Mouse (Mus musculus) lung, embryonic 15.5 days (tissue): ENCODE results near the gene Pcsk2. TPM values are rescaled to one million over a fixed set of nuclear protein-coding genes. Genes with fewer than 3 reads are reported as not detected.

Experiments
- ATAC-seq: fragments of 200-750 bp; cut with Nextera tagmentation; 2 replicates; pipeline ENCODE4 v1.8.0; 2017; ENCODE audit warnings: moderate number of reproducible peaks, borderline replicate concordance; ENCODE audit not compliant: low FRiP score, low TSS enrichment; ENCODE audit errors: extremely low read depth
- H3K27ac ChIP-seq: fragments of 300-500 bp; sonication (generic); 2 replicates; pipeline ENCODE4 v1.5.1; 2015; ENCODE audit warnings: moderate library complexity, mild to moderate bottlenecking, inconsistent platforms
- H3K27me3 ChIP-seq: fragments of 300-500 bp; sonication (generic); 2 replicates; pipeline ENCODE4 v1.6.1; 2015; ENCODE audit warnings: inconsistent platforms
- H3K36me3 ChIP-seq: fragments of 300-500 bp; sonication (generic); 2 replicates; pipeline ENCODE4 v1.6.1; 2015; ENCODE audit warnings: inconsistent platforms
- H3K4me1 ChIP-seq: fragments of 300-500 bp; sonication (generic); 2 replicates; pipeline ENCODE4 v1.6.1; 2015; ENCODE audit warnings: inconsistent platforms
- H3K4me2 ChIP-seq: fragments of 300-500 bp; sonication (generic); 2 replicates; pipeline ENCODE4 v1.6.1; 2015; ENCODE audit warnings: inconsistent platforms, mild to moderate bottlenecking, moderate library complexity
- H3K4me3 ChIP-seq: fragments of 300-500 bp; sonication (generic); 2 replicates; pipeline ENCODE4 v1.5.1; 2015; ENCODE audit warnings: mild to moderate bottlenecking, inconsistent platforms
- H3K9ac ChIP-seq: fragments of 300-500 bp; sonication (generic); 2 replicates; pipeline ENCODE4 v1.6.1; 2015; ENCODE audit warnings: inconsistent platforms
- H3K9me3 ChIP-seq: fragments of 300-500 bp; sonication (generic); 2 replicates; pipeline ENCODE4 v1.6.1; 2016; ENCODE audit warnings: inconsistent platforms
- WGBS: fragments of 180-500 bp; shearing (Covaris S2); methylation state at CpG from one replicate; pipeline ENCODE4 v1.1.7; 2015; 5-methylcytosine and 5-hydroxymethylcytosine counted together
- polyA plus RNA-seq: library from polyadenylated mRNA; unstranded; fragments of >200 nt; fragmentation: Nextera tagmentation; extraction: Ambion mirVana; gene quantifications from 2 replicates; pipeline ENCODE4 v1.2.1, GENCODE M21; 2015

Pcsk2 gene
- polyA plus RNA-seq, 1 experiment from 2014 or later, result 0.07 TPM

DNA sequence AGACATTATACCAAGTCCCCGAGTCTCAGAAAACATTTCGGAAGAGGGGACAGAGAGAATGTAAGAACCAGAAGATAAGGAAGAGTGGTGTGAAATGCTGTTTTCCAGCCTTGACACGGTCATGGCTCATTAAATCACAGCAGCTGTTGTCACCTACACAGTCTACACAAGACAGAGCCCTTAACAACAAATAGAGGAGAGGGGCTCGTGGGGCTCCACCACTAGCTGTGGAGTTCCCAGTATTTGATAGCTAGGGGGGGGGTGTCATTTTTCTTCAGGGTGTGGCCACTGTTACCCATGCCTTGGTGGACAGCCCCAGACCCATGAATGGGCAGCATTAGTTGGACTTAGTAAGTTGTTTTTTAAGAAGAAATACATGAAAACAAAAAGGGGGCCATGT, 266.3 kb downstream of the Pcsk2 start:
- Histone ChIP-seq H3K4me3 (no peak overlapping the region), H3K9me3 (no peaks in the 10 kb centered on the region), H3K9ac (no peak overlapping the region), H3K27me3 (no peaks in the 10 kb centered on the region), H3K4me1 (peaks cover 6% of the 10 kb centered on the region), H3K36me3 (no peaks in the 10 kb centered on the region), H3K4me2 (no peak overlapping the region), H3K27ac (no peak overlapping the region)
- 71% methylated on average over 4 of the region's 4 CpGs for WGBS
- ATAC-seq, result no peak

DNA sequence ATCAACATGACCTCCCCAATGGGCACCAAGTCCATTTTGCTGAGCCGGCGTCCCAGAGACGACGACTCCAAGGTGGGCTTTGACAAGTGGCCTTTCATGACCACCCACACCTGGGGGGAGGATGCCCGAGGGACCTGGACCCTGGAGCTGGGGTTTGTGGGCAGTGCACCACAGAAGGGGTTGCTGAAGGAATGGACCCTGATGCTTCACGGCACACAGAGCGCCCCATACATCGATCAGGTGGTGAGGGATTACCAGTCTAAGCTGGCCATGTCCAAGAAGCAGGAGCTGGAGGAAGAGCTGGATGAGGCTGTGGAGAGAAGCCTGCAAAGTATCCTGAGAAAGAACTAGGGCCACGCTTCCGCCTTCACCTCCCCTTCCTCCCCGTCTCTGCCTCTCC, 267.5 kb downstream of the Pcsk2 start:
- Histone ChIP-seq H3K27me3 (no peaks in the 10 kb centered on the region), H3K9me3 (no peaks in the 10 kb centered on the region), H3K9ac (no peak overlapping the region), H3K4me2 (no peak overlapping the region), H3K27ac (no peak overlapping the region), H3K36me3 (no peaks in the 10 kb centered on the region), H3K4me3 (no peak overlapping the region), H3K4me1 (no peaks in the 10 kb centered on the region)
- no peak for ATAC-seq
- 83% methylated on average over 11 of the region's 11 CpGs for WGBS

DNA sequence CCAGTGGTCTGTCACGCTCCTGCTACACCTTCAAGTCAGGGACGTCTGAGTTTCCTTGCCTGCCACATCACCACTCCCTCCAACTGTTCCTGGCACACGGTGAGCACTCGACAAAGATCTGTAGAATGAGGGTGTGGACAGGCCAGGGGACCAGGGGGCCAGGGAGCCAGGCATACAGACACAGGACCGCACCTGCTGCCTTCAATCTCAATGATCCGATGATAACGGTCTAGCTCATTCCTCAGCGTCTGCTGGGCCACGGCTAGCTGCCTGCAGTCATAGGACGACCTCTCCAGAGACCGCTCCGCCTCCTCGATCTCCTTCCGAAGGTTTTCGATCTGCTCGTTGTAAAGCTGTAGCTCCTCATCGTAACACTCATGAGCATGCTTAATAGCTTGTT, 285.7 kb downstream of the Pcsk2 start:
- no peaks in the 10 kb centered on the region for H3K36me3 ChIP-seq
- 64% methylated on average over 17 of the region's 17 CpGs for WGBS
- no peak overlapping the region for H3K27ac ChIP-seq
- no peak overlapping the region for H3K4me2 ChIP-seq
- no peak for ATAC-seq
- H3K9ac ChIP-seq, result no peak overlapping the region
- H3K4me1 ChIP-seq, result peaks cover 3% of the 10 kb centered on the region; the same call in 1 of the 2 replicates
- H3K27me3 ChIP-seq, result no peaks in the 10 kb centered on the region
- H3K9me3 ChIP-seq, result no peaks in the 10 kb centered on the region
- H3K4me3 ChIP-seq, result no peak overlapping the region

DNA sequence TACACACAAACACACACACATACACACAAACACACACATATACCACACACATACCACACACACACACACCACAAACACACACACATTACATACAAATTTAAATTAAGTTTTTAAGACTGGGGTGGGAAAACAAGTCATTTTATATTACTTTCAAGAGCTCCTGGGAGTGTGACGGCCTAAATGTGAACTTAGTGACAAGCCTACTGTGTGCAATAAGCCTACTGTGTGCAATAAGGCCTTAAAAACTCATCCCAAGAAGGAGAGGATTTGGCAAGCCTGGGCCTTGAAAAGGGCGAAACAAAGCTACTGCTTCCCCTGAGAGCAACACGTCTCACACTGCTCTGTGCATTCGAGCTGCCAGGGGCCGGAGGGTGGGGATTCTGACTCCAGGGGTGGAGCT, 286.8 kb downstream of the Pcsk2 start:
- whole genome bisulfite sequencing, result 71% methylated on average over 5 of the region's 5 CpGs
- no peak overlapping the region for H3K9ac ChIP-seq
- H3K4me2 ChIP-seq, result no peak overlapping the region
- no peaks in the 10 kb centered on the region for H3K36me3 ChIP-seq
- no peak for ATAC-seq
- no peaks in the 10 kb centered on the region for H3K27me3 ChIP-seq
- no peak overlapping the region for H3K27ac ChIP-seq
- peaks cover 7% of the 10 kb centered on the region for H3K4me1 ChIP-seq
- no peak overlapping the region for H3K4me3 ChIP-seq
- no peaks in the 10 kb centered on the region for H3K9me3 ChIP-seq

DNA sequence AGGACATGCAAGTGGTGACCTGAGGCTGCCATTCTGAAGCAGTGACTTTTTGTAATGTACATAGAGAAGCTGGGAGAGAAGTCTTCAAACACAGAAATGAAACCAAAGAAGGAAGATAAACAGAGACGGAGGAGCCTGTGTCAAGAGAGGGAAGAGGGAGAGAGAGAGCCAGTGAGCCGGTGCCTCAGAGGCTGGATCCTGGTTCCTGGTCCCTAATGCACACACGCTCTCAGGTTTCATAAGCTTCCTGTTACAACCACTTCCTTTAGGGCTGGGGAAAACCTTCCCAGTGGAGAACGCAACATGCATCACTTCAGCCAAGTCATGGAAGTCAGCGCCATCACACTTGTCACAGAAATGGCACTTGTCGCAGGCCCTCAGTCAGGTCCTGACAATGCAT, 288.1 kb downstream of the Pcsk2 start:
- no peak overlapping the region for H3K9ac ChIP-seq
- H3K4me2 ChIP-seq, result no peak overlapping the region; the same call in 1 of the 2 replicates
- no peak for ATAC-seq
- H3K4me1 ChIP-seq, result peaks cover 7% of the 10 kb centered on the region
- H3K36me3 ChIP-seq, result no peaks in the 10 kb centered on the region
- WGBS, result 23% methylated on average over 6 of the region's 6 CpGs
- no peaks in the 10 kb centered on the region for H3K27me3 ChIP-seq
- peak overlapping the region; percentile 38; the same call in 1 of the 2 replicates for H3K27ac ChIP-seq
- H3K4me3 ChIP-seq, result no peak overlapping the region
- no peaks in the 10 kb centered on the region for H3K9me3 ChIP-seq

DNA sequence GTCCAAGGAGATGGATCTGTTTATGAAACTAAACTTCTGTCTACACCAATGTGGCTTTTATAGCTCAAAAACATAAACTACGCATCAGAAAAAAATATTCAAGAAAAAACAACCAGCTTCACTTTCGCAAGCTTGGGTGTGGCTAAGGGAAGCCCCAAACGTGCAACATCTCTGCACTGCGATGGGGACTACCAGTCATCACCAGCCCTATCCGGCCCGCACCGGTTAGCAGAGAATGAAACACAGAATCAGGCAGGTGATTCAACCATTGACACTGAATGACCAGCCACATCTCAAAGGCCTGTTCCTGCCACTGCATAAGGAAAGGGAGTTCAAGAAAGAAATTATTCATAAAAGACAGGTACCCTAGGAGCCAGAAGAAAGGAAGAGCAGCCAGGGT, 289.9 kb downstream of the Pcsk2 start:
- Histone ChIP-seq H3K27ac (no peak overlapping the region), H3K4me3 (no peak overlapping the region), H3K36me3 (no peaks in the 10 kb centered on the region), H3K9me3 (no peaks in the 10 kb centered on the region), H3K4me1 (peaks cover 7% of the 10 kb centered on the region), H3K27me3 (no peaks in the 10 kb centered on the region), H3K4me2 (no peak overlapping the region), H3K9ac (no peak overlapping the region)
- 81% methylated on average over 7 of the region's 7 CpGs for WGBS
- ATAC-seq, result no peak

DNA sequence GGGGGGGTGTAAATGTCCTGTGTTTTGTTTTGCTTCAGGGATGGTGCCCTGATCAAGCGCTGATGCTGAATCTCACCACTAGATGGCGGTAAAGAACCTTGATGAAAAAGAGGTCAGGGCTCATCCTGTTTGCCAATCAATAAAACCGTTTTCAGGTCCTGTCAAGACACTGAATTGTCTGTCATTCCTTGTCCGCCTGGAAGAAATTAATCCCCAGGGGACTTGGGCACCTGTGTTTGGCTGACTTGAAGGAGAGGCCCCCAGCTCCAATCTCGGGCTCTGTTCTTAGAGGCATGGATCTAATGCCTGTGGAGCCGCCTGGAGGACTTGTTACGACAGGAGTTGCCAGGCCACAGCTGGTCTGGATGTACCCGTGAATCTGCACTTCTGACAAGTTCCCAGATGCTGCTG, 291.3 kb downstream of the Pcsk2 start:
- 1% methylated on average over 8 of the region's 8 CpGs for WGBS
- Histone ChIP-seq H3K27ac (no peak overlapping the region), H3K9ac (no peak overlapping the region), H3K4me3 (peak overlapping the region; percentile 20; the same call in 1 of the 2 replicates), H3K4me2 (peak overlapping the region; percentile 53), H3K36me3 (no peaks in the 10 kb centered on the region), H3K9me3 (no peaks in the 10 kb centered on the region), H3K27me3 (no peaks in the 10 kb centered on the region), H3K4me1 (peaks cover 7% of the 10 kb centered on the region)
- ATAC-seq, result no peak

DNA sequence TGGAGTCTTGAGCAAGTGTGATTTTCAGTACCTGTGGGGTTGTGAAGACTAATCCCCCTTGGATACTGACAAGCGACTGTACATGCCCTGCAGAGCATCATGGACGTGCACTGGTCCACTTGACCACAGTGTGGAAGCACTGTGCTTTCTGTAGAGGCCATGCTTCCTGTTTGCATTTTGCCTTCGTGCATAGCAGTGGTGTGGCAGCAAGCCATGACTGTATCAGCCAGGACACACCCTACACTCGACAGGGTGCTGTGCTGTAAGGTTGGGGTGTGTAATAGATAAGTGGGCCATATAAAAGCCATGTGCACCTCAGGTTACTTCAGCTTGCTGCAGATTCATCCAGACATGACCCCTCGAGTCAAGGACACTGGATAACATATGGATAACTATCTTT, 292.7 kb downstream of the Pcsk2 start:
- Histone ChIP-seq H3K36me3 (no peaks in the 10 kb centered on the region), H3K27me3 (no peaks in the 10 kb centered on the region), H3K9me3 (no peaks in the 10 kb centered on the region), H3K4me3 (no peak overlapping the region), H3K9ac (no peak overlapping the region), H3K27ac (no peak overlapping the region), H3K4me2 (no peak overlapping the region), H3K4me1 (peaks cover 5% of the 10 kb centered on the region)
- WGBS, result 38% methylated on average over 5 of the region's 5 CpGs
- ATAC-seq, result peak; percentile 64; the same call in 1 of the 2 replicates

DNA sequence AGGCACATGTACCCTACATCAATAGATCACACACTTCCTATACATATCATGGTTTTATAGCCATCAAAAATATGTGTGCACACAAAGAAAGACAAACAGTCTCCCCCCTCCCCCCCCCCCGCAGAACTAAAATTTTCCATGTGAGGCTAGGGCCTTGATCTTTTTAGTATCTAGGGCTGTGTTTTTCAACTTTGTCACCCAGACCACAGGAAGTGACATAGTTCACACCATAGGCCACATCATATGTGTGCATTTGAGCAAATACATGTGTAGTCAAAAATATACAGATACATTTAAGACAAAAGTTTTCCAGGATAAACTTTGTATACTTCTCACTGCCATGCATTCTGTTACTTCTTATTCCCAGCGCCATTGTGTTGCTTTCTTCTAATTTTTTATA, 293.5 kb downstream of the Pcsk2 start:
- Histone ChIP-seq H3K4me2 (no peak overlapping the region), H3K36me3 (no peaks in the 10 kb centered on the region), H3K4me3 (no peak overlapping the region), H3K27me3 (no peaks in the 10 kb centered on the region), H3K27ac (no peak overlapping the region), H3K4me1 (peaks cover 4% of the 10 kb centered on the region), H3K9ac (no peak overlapping the region), H3K9me3 (no peaks in the 10 kb centered on the region)
- no peak for ATAC-seq
- WGBS, result 89% methylated on average over 2 of the region's 2 CpGs

DNA sequence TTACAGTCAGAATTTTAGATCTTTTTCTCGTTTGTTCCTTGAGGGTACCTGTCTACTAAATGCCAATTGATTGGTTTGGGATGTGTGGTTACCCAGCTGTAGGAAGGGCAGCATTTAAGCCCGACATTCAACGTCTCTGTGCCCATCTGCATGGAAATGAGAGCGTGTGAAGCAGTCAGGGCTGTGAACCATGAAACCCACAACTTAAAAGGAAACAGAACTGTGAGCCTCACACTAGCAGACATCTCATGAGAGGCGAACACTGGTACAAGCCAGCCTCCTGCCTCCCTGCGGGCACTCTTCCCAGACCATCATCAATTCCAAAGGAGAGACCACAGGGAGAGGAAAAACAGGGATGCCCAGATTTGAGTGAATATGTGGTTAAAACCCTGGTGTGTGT, 294.9 kb downstream of the Pcsk2 start:
- H3K27me3 ChIP-seq, result no peaks in the 10 kb centered on the region
- H3K27ac ChIP-seq, result no peak overlapping the region
- H3K4me2 ChIP-seq, result no peak overlapping the region
- ATAC-seq, result no peak
- WGBS, result 79% methylated on average over 6 of the region's 6 CpGs
- no peaks in the 10 kb centered on the region for H3K9me3 ChIP-seq
- no peak overlapping the region for H3K4me3 ChIP-seq
- H3K36me3 ChIP-seq, result no peaks in the 10 kb centered on the region
- H3K9ac ChIP-seq, result no peak overlapping the region
- H3K4me1 ChIP-seq, result peaks cover 7% of the 10 kb centered on the region

DNA sequence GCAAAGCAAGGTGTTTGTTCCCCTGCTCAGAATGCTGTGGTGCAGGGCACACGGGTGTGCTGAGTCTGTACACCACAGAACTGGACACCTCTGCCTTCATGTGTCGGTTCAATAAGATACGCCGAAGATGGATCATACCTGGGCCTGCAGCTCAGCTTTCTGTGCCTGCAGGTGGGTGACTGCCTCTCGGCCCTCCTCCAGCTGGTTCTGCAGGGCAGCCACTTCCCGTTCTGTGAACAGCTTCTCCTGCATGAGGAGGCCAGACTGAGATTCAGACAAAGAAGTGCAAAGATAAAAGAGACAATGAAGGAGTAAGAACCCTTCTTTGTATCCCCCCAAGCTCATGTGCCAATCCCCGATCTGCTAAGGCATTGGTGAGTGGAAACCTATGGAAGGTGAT, 295.6 kb downstream of the Pcsk2 start:
- no peaks in the 10 kb centered on the region for H3K27me3 ChIP-seq
- ATAC-seq, result no peak
- 77% methylated on average over 7 of the region's 7 CpGs for WGBS
- H3K36me3 ChIP-seq, result no peaks in the 10 kb centered on the region
- H3K4me3 ChIP-seq, result no peak overlapping the region
- no peaks in the 10 kb centered on the region for H3K9me3 ChIP-seq
- no peak overlapping the region for H3K27ac ChIP-seq
- H3K4me2 ChIP-seq, result no peak overlapping the region
- H3K9ac ChIP-seq, result no peak overlapping the region
- H3K4me1 ChIP-seq, result peaks cover 14% of the 10 kb centered on the region

DNA sequence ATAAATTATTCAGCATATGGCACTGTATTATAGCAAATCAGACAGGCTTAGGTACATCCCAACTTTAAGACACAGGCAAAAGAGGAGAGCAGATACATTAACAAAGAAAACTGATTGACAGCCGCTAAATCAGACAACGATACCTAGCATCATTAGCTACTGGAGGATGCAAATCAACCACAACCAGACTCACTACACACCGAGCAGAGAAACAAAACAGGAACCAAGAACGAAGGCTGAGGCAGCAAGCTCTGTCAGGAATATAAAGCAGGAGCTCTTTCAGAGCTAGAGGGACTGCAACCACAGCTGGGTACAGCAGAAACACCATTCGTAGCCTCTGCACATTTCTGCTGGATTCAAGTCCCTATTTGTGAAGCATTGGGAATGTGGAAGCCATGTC, 298.8 kb downstream of the Pcsk2 start:
- no peak overlapping the region for H3K9ac ChIP-seq
- H3K4me2 ChIP-seq, result no peak overlapping the region
- H3K4me3 ChIP-seq, result no peak overlapping the region
- no peak for ATAC-seq
- H3K27ac ChIP-seq, result no peak overlapping the region
- WGBS, result 83% methylated on average over 5 of the region's 5 CpGs
- H3K36me3 ChIP-seq, result no peaks in the 10 kb centered on the region
- no peaks in the 10 kb centered on the region for H3K9me3 ChIP-seq
- H3K4me1 ChIP-seq, result peaks cover 24% of the 10 kb centered on the region
- no peaks in the 10 kb centered on the region for H3K27me3 ChIP-seq

DNA sequence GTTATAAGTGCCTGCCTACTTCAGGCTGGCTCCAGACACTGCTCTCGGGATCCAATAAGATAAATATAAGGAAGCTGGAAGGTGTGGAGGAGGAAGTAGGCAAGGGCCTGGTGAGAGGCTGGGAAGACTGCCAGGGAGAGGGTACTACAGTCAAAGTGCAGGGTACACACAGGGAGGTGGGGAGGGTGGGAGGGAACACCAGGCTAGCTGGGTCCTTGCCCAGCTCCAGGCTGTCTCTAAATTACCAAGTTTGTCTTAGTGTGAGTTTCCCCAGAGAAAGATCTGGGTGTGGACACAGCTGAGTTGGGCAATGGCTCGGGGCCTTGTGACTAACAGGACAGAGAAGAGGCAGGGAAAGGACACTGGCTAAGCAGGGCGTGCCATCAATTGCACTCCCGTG, 300.8 kb downstream of the Pcsk2 start:
- Histone ChIP-seq H3K27ac (peak overlapping the region; percentile 74), H3K4me3 (no peak overlapping the region), H3K9me3 (no peaks in the 10 kb centered on the region), H3K9ac (no peak overlapping the region), H3K27me3 (no peaks in the 10 kb centered on the region), H3K4me1 (peaks cover 35% of the 10 kb centered on the region), H3K36me3 (no peaks in the 10 kb centered on the region), H3K4me2 (no peak overlapping the region; the same call in 1 of the 2 replicates)
- ATAC-seq, result peak; percentile 83
- 29% methylated on average over 4 of the region's 4 CpGs for WGBS
